Mouse (Mus musculus) gastrocnemius, postnatal 4 days (tissue): ENCODE results near the gene Cetn4. TPM values are rescaled to one million over a fixed set of nuclear protein-coding genes. Genes with fewer than 3 reads are reported as not detected.
A peak's percentile ranks its signal among the peaks of the same experiment; 100 is the strongest.

Source experiments
- DNase-seq, 2 experiments: peaks; one replicate each; pipeline ENCODE4 v3.0.0; 2021 to 2022; ENCODE audit warnings: low spot score in 2 of 2, mixed read lengths in 2 of 2
- long read RNA-seq, 2 experiments: library from polyadenylated mRNA; stranded (forward); transcript quantifications; one replicate each; pipeline ENCODE4 v2.0.0; 2021
- total RNA-seq, 2 experiments: library from RNA; stranded (reverse); gene quantifications; 2 replicates each; pipeline ENCODE4 v1.2.3; 2021

Gene Cetn4
- 1 to 10 TPM; 1.7 to 1.8 TPM for total RNA-seq
- long read RNA-seq, experiment 1 = 0 reads
- long read RNA-seq, experiment 2, partial matches to known transcripts = 0 of 1 reads
- long read RNA-seq, experiment 2, other reads (novel, unspliced or antisense) = 0 of 1 reads

DNA sequence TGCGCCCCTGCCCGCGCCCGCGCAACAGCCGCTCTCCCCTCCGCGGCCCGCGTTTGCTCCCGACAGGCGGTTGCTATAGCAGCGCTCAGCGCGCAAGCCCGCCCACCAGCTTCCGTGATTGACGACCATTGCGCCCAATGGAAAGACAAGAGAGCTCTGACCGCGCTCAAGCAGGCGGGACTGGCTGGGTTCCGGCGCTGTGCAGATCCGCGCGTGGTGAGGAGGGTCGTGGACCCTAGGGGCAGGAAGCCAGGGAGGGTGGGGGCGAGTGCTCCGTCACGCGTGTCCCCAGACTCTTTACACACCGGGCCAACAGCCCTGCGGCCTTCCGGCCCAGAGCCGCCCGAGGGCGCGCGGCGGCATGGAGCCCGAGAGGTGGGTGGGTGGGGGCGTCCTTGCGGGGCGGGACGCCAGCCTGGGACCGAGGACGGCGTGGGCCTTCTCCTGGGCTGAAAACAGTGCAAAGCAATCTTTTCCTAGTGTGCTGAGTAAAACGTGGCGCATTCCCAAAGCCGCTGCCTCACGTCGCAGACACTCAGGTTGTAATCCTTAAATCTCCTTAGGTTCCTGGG is at the start of gene Cetn4, which contains the start of gene Bbs12:
Gene Cetn4, minus strand, starts transcription at position 339 of the 572 bp plus-strand sequence.
Gene Bbs12, plus strand, starts transcription at position 185 of the 572 bp plus-strand sequence.
- DNase-seq = peak; percentile 93 to 98

DNA sequence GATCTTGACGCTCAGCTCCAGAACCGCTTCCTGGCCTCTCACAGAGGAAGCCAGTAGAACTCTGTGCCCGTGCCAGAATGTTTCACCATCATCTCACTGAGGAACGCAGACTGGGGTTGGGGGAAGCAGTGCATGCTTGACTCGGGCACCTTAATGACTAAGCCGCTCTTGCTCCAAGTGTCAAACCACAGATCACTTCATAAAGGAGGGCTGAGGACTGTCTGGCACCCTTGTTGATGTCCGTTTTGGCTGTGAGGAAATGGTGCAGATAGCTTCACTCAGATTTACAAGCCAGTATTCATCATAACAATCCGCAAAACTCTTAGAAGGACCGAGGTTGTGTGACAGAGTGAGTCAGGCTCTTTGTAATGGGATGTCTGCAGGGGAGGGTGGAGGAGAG is 48.2 kb upstream of the Cetn4 start:
- no peak for DNase-seq

DNA sequence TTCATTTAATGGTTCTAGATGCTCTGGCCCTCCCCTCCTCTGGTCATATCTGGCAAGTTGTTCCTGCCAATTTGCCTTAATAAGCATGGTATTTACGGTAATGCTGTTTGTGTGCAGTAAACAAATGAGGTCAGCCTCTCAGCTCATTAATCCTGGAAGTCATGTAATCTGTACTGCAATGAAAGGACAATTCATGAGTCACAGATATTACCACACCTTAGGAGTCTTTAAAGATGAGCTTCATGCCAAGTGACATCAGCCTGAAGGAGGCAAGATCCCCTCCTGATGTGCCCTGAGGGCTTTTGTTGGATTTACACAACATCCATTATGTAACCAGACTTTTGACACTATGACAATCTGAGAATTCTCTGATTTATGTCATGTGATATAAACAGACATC is 42.2 kb upstream of the Cetn4 start:
- no peak for DNase-seq

DNA sequence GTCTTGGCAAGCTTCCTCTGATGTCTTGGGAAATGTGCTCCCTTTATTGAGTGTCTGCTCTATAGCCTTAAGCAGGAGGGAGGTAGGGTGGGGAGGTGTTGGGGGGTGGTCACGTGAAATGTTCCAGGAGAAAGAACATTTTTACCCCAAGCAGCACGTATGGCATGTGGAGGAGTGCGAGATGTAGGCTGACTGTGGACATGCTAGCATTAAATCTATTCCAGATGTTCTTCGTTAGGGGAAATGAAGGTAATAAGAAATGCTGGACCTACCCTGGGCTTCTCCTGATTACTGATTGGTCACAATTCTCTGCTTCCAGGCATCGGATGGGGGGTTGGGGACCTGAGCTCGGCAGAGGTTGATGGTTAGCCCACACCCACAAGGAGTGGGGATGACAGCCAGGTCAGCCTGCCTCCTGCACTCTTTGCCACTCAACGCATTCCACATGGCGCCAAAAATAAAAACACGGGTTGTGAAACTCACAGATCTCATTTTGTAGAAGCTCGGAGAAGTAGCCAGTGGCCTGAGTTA is 41.5 kb upstream of the Cetn4 start:
- DNase-seq = no peak

DNA sequence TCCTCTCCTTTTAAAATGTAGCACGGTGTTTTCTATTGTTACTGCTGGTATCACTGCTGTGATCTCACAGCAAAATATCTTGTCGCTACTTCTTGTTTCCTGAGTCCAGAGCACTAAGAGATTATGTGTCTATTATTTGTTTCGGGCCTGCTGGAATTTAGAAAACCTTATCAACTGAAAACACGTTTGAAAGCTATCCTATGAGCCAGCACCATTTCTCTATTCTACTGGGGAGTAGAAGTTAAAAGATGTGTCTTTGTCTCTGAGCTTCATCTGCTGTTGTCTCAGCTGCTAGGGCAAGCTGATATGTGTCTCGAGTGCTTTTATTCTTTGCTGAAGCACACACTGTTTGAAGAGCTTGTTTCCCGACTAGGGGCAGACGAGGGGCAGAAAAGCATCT is 37.9 kb upstream of the Cetn4 start:
- no peak for DNase-seq

DNA sequence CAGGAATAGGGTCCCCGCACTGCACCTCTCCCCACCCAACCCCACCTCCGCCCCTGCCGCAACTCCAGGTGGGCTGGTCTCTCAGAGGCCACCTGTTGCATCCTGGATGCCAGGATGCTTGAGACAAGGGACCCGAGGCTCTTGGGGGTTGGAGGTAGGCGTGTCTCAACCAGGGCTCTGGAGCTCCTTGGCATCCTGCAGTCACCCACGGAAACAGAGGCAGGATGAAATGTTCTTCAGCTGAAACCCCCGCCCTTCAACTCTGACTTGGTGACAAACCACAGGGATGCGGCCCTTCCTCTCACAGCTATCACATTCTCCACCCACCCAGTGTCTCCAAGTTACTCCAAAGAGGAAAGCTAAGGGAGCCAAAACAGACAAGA is 36.6 kb upstream of the Cetn4 start:
- DNase-seq = no peak

DNA sequence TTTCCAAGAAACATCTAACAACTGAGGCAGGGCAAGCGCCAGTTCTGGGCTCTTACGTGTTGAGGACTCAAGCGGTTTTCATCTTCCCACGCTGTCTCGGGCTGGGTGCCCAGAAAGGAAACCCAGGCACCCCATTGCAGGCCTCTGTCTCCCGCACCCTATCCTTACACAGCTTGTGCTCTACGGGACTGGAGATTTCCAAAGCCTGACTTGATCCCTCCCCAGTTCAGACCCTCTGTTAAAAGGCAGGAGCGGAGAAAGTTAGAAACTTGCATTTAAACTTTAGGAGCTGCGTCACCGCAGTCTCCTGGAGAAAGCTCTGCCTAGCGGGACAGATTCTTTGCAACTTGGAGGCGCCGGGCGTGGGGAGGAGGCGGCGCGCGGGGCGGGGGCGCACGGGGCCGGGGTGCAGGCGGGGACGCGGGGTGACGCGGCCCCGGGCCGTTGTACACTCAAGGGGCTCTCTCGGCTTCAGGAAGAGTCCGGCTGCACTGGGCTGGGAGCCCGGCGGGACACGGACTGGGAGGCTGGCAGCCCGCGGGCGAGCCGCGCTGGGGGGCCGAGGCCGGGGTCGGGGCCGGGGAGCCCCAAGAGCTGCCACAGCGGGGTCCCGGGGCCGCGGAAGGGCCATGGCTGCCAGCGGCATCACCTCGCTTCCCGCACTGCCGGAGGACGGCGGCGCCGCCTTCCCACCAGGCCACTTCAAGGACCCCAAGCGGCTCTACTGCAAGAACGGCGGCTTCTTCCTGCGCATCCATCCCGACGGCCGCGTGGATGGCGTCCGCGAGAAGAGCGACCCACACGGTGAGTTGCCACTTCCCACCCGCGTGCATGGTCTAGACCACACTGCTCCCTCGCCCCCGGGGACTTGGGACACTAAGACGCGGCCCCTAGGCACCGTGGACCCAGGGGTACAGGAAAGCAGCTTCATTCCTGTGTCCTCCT is 36.0 kb upstream of the Cetn4 start, which contains the start of gene Fgf2:
Gene Fgf2, plus strand, starts transcription at position 126 of the 945 bp plus-strand sequence.
- DNase-seq = peak; percentile 53 to 71

DNA sequence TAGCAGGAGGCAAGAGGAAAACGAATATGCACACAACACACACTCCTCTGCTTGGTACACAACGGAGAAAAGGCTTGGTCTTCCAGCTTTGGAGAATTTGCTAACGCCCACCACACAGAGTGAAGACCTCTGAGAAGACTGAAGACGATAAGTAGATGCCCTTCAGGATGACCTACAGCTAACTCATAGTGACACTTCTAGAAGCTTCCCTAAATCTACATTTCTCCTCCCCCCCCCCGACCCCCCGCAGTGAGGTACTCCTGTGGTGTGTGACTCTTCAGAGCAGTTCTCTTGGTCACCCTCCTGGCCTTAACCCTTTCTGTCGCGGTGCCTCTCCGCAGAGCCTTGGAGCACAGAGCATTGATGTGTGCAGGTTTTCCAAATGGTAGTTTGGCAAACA is 35.2 kb upstream of the Cetn4 start:
- no peak for DNase-seq

DNA sequence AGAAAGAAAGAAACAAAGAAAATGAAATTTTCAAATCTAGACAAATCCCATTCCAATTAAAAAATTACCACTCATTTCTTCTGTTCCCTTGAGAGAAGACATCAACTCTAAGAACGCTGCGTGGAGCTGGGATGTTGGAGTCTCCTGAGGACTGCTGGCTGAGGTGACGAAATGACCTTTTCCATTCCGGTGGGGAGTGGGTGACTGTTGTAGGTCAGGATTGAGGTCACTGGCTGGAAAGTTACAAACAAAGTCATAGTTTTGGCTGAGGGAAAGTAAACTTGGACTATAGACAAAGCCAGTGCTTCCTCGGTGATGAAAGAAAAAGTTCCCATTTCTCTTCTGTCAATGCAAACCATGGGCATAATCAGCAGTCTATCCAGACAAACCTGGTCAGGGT is 30.3 kb upstream of the Cetn4 start:
- DNase-seq = no peak

DNA sequence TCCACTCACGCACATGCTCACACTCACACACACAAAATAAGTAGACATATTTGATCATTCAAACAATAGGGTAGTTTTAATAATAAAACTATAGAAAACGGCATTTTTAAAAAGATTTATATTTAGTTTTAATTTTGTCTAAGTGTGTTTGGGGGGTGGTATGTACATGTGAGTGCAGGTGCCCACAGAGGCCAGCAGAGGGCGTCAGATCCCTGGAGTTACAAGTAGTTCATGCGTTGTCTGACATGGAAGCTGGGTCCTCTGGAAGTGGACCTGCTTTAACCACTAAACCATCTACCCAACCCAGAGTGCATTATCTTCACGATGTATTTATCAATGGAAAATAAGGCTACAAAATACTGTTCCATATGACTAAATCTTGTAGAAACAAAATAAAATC is 28.6 kb upstream of the Cetn4 start:
- DNase-seq = peak in 1 of 2 experiments; percentile 30

DNA sequence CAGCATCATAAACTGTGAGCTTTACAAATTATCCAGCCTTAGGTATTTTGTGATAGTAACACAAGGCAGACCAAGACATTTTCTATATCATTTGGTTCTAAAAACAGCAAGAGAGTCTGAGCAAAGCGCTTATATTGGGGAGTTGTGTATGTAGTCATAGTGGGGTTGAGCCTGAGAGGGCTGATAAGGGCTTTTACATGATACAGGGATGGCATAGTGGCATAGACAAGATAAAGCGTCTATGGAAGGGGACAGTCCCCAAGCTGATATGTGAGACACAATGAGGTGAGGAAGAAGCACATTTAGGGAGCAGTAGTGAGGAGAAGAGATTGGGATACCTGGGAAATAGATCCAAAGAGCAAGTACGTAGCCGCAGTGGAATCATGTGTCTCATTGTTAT is 21.5 kb upstream of the Cetn4 start:
- DNase-seq = no peak

DNA sequence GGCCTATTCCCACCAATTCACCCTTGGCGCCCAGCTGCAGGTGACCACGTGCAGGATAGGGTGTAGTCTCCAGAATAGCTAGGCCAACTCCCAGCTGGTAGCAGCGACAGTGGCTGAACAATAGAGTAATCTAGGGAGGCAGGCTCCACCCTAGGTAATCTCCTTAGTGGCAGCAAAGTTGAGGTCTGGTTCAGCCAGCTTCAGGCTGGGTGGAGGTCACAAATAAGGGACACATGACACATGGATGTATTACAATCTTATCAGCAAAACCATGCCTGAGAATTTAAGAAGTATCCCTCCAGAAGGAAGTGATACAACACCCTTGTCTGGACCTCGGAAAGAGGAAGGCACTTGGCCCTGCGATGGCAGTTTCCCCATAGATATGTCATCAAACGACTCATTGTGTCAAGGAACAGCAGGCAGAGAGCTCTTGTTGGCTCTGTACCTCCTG is 19.5 kb upstream of the Cetn4 start:
- no peak for DNase-seq

DNA sequence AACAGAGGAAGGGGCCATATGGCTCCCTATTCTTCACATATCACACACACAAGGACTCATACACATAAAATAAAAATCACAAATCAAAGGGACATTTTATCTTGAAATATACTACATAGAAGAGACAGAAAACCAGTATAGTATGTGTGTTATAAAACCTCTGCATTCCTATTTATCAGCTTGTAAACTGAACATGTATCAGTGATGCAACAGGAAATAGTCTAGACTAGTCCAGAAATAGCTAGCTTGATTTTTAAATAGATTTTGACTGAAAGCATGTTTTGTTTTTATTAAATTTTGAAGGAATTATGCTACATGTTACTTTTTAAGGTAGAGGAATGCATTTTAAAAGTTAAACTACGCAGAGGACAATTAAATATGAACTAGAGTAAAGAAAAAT is 17.5 kb upstream of the Cetn4 start:
- no peak for DNase-seq

DNA sequence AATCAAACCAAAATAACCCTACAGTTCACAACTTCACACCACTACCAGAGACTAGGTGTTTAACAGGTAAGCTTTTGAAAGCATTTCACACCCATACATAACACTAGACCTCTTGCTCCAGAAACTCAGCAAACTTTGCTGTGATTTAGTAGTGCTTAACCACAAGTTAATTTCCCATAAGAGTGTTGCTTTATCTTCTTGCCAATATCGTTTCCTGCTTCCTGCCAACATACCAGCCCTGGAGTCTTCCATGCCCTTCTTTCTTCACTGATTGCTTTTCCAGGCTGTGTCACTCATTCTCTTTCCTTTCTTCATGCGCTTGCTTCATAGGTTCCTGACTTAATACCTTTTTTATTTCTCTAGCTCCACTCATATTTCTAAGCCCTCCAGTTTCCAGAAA is 16.0 kb upstream of the Cetn4 start:
- no peak for DNase-seq

DNA sequence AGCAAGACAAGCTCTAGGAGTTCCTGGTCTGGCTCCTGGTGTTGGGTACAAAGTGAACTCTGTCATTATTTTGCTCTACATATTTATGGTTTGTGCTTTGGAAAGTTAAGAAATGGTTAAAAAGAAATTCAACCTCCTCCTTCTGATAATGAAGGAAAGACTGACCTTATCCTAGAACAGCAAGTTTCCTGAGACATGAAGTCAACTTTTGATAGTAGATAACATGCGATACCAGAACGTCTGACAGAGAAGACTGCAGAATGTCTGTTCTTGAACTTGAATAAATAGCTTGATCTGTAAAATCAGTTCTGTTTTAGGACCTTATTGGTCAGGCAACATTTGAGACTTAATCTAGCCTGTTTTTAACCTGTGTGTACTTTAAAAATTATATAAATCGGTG is 14.1 kb upstream of the Cetn4 start:
- DNase-seq = no peak

DNA sequence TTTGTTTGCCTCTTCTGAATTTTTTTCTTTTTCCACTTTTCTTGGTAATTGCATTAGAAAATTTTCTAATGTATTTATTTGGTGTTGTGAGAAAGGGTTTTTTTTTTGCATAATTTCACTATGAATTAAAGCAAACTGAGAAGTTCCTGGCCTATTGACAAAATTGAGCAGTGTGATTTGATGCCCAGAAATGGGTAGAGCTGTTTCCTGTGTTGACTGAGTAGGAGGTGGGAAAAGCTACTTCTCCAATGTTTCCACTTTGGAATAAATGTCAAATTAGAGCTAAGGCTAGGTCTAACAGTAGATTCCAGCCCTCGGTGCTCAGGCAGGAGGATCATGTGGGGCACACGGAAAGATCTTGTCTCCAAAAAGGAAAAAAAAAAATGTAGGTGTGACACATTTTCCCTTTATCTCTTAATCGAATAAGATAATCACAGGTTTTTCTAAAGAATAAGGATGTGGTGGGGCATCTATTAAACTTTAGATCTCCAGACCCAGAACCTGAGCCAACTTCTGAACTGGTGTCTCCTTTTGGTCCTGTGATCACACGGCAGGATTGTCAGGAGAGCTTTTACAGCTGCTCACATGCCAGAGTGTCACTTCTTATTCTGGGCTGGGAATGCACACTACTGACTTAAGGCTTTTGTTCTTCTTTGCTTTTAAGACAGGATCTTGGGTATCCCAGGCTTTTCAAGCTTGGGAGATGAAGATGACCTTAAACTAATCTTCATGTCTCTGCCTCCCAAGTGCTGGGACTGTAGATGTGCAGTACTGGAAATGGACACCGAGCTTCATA is 13.0 kb upstream of the Cetn4 start:
- DNase-seq = no peak

DNA sequence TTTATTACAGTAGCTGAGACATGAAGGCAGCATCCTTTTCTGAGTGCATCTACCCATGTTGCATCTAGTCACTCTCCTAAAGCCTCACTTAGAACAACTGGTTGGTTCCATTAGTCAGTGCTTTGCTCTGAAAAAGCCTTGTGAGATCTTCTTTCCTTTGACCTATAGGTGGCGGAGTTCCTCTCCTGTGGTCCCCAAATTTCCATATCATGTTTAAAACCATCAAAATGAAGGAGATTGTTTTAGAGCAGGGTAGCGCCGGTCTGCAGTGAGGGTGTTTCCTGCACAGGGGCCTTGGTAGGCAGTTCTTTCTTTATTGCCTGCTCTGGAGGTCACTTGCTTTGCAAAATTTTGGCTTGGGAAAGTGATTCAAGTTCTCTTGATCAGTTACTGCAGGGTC is 11.8 kb upstream of the Cetn4 start:
- DNase-seq = no peak

DNA sequence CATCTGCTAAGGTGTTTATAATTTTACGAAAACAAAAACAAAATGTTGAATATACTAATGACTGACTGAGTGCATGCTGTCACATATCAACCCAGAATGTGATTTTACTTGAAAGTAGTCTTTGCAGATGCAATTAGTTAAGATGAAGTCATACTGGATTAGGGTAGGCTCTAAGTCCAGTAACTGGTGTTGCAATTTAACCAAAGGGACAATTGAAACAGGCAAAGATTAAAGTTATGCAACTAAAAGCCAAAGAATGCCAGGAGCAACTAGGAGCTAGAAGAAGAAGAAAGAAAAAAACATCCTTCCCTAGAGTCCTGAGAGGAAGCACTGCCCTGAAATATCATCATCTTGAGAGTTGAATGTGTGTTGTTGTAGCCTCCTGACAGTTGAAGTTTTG is 3.7 kb upstream of the Cetn4 start:
- no peak for DNase-seq

DNA sequence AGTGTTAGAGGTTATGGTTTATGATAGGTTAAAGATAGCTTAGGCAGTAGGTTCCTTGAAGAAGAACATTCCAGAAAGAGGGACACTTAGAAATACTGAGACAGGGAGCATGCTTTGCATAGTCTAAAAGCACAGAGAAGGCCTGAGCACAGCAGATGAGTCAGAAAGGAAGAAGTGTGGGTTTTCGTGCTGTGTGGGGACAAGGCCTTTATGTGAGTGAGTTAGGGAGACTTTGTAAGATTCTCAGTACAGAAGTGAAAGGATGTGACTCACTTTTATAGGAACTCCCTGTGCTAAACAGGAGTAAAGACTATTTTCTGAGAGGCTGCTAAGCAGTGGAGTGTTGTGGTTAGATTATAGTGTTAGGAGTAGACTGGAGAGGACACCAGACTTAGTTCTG is 863 bp upstream of the Cetn4 start:
- DNase-seq = no peak

DNA sequence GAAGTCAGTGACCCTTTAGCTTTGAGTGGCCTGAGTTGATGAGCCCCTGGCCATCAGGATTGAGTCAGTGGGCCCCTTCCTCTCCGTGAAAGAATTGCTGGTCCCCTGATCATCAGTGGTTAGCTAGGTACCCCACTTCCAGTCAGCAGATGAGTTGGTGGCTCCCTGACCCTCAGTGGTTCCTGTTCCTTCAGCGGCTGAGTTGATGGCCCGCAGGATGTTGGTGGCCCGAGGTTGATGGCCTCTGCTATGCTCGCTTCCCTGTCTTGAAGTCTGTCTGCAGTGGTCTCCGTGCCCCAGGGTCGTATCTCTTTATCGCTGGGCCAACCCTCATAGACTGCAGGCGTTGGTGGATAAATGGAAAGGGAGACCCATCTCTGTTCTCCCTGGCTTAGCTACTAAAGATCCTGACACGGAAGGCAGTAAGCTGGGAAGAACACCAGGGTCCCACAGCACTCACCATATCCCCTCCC is 575 bp downstream of the Cetn4 start:
- DNase-seq = no peak
